Mouse (Mus musculus) adipocyte (in vitro differentiated cells): Measurements from ENCODE around the gene Ksr2.
"Not testable (repeated sequence)": the region's sequence is repeated elsewhere in the genome, so short reads cannot be mapped to it uniquely, and the experiment has no call there.

Source experiments
- DNase-seq: peaks from one replicate; pipeline ENCODE4 v3.0.0-alpha.2; 2016; ENCODE audit warnings: low spot score

The Ksr2 gene

GRCm38 (mm10) chr5:117620292-117620691 lies 206.5 kb downstream of the Ksr2 start:
- no peak for DNase-seq

GRCm38 (mm10) chr5:117622221-117622620 lies 208.4 kb downstream of the Ksr2 start:
- DNase-seq: no peak

- not testable (repeated sequence) for DNase-seq
Observed at GRCm38 (mm10) chr5:117623206-117623605, 209.4 kb downstream of the Ksr2 start.

- DNase-seq: no peak
Observed at GRCm38 (mm10) chr5:117626907-117627306, 213.1 kb downstream of the Ksr2 start.

GRCm38 (mm10) chr5:117628351-117628750 lies 214.6 kb downstream of the Ksr2 start:
- DNase-seq: no peak

GRCm38 (mm10) chr5:117629570-117629969 lies 215.8 kb downstream of the Ksr2 start:
- DNase-seq: no peak

- DNase-seq: no peak
Observed at GRCm38 (mm10) chr5:117635211-117635610, 221.4 kb downstream of the Ksr2 start.

- DNase-seq: no peak
Observed at GRCm38 (mm10) chr5:117635838-117636237, 222.0 kb downstream of the Ksr2 start.

- no peak for DNase-seq
Observed at GRCm38 (mm10) chr5:117641585-117641984, 227.8 kb downstream of the Ksr2 start.

- no peak for DNase-seq
Observed at GRCm38 (mm10) chr5:117651238-117651886, 237.6 kb downstream of the Ksr2 start.

GRCm38 (mm10) chr5:117658641-117659040 lies 244.8 kb downstream of the Ksr2 start:
- no peak for DNase-seq

- DNase-seq: no peak
Observed at GRCm38 (mm10) chr5:117659596-117659995, 245.8 kb downstream of the Ksr2 start.

GRCm38 (mm10) chr5:117665181-117665580 lies 251.4 kb downstream of the Ksr2 start:
- DNase-seq: no peak

GRCm38 (mm10) chr5:117667314-117667713 lies 253.5 kb downstream of the Ksr2 start:
- no peak for DNase-seq

- DNase-seq: no peak
Observed at GRCm38 (mm10) chr5:117669265-117669664, 255.5 kb downstream of the Ksr2 start.

GRCm38 (mm10) chr5:117669843-117670242 lies 256.0 kb downstream of the Ksr2 start:
- DNase-seq: no peak

GRCm38 (mm10) chr5:117671362-117671761 lies 257.6 kb downstream of the Ksr2 start:
- no peak for DNase-seq

GRCm38 (mm10) chr5:117675840-117676239 lies 262.0 kb downstream of the Ksr2 start:
- DNase-seq: no peak

- no peak for DNase-seq
Observed at GRCm38 (mm10) chr5:117677231-117677630, 263.4 kb downstream of the Ksr2 start.

GRCm38 (mm10) chr5:117678371-117678770 lies 264.6 kb downstream of the Ksr2 start:
- no peak for DNase-seq

GRCm38 (mm10) chr5:117682226-117682625 lies 268.4 kb downstream of the Ksr2 start:
- DNase-seq: no peak

- DNase-seq: no peak
Observed at GRCm38 (mm10) chr5:117684491-117684890, 270.7 kb downstream of the Ksr2 start.

GRCm38 (mm10) chr5:117687770-117688352 lies 274.1 kb downstream of the Ksr2 start:
- no peak for DNase-seq

GRCm38 (mm10) chr5:117688738-117689137 lies 274.9 kb downstream of the Ksr2 start:
- no peak for DNase-seq
